Mouse (Mus musculus) limb, embryonic 10.5 days (tissue): ENCODE measurements at regions not wholly inside any gene's neighbourhood (a gene's known extent, or its start where the extent isn't known, plus 50 kb on each side); places are given as distances from the start of the nearest gene placed in this dataset.

ENCODE experiments used
- DNase-seq: peaks from one replicate; pipeline ENCODE4 v3.0.0-alpha.2; 2017; ENCODE audit warnings: low spot score
- H3K27ac ChIP-seq: fragments of 300-500 bp; sonication (generic); 2 replicates; pipeline ENCODE4 v1.5.1; 2016; ENCODE audit warnings: mild to moderate bottlenecking
- H3K27me3 ChIP-seq: fragments of 300-500 bp; sonication (generic); 2 replicates; pipeline ENCODE4 v1.6.1; 2016; ENCODE audit warnings: low read depth, mild to moderate bottlenecking; ENCODE audit not compliant: poor library complexity, severe bottlenecking
- H3K36me3 ChIP-seq: fragments of 300-500 bp; sonication (generic); 2 replicates; pipeline ENCODE4 v1.6.1; 2016; ENCODE audit warnings: mild to moderate bottlenecking, moderate library complexity
- H3K4me1 ChIP-seq: fragments of 300-500 bp; sonication (generic); 2 replicates; pipeline ENCODE4 v1.6.1; 2016
- H3K4me3 ChIP-seq: fragments of 300-500 bp; sonication (generic); 2 replicates; pipeline ENCODE4 v1.5.1; 2016; ENCODE audit warnings: mild to moderate bottlenecking, moderate library complexity
- H3K9me3 ChIP-seq: fragments of 300-500 bp; sonication (generic); replicated peaks from 2 replicates; pipeline ENCODE4 v1.6.1; 2016; ENCODE audit warnings: mild to moderate bottlenecking
- WGBS: fragments of 180-500 bp; shearing (Covaris S2); methylation state at CpG from one replicate; pipeline ENCODE4 v1.1.7; 2016; 5-methylcytosine and 5-hydroxymethylcytosine counted together

DNA sequence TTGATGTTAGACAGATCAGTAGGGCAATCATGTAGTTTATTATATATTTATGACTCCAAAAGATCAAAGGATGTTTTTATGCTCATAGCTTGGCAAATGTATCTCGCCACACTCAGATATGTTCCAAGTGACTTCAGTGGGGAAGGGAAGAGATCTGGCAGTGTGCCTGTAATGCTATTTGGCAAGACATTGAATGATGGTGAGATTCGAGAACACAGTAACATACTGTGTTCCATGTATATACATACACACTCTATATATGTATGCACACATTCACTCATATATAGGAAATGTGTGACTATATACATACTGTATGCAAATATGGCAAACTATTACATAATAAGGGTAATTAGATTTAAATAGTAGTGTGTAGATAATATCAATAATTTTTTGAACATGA, 577.3 kb upstream of the Arrdc4 start:
- no peak for DNase-seq
- Histone ChIP-seq H3K36me3 (no peaks in the 10 kb centered on the region), H3K4me3 (no peak overlapping the region), H3K4me1 (no peaks in the 10 kb centered on the region), H3K27ac (no peak overlapping the region), H3K9me3 (no peaks in the 10 kb centered on the region), H3K27me3 (no peaks in the 10 kb centered on the region)
- WGBS: 99% methylated on average over 2 of the region's 2 CpGs

GRCm38 (mm10) chr7:69277056-69277705, 528.1 kb upstream of the Arrdc4 start:
- DNase-seq: no peak
- no peak overlapping the region for H3K4me3 ChIP-seq
- no peaks in the 10 kb centered on the region for H3K9me3 ChIP-seq
- H3K4me1 ChIP-seq: no peaks in the 10 kb centered on the region
- WGBS: 72% methylated on average over 4 of the region's 4 CpGs
- H3K27me3 ChIP-seq: no peaks in the 10 kb centered on the region
- H3K27ac ChIP-seq: no peak overlapping the region
- H3K36me3 ChIP-seq: no peaks in the 10 kb centered on the region

DNA sequence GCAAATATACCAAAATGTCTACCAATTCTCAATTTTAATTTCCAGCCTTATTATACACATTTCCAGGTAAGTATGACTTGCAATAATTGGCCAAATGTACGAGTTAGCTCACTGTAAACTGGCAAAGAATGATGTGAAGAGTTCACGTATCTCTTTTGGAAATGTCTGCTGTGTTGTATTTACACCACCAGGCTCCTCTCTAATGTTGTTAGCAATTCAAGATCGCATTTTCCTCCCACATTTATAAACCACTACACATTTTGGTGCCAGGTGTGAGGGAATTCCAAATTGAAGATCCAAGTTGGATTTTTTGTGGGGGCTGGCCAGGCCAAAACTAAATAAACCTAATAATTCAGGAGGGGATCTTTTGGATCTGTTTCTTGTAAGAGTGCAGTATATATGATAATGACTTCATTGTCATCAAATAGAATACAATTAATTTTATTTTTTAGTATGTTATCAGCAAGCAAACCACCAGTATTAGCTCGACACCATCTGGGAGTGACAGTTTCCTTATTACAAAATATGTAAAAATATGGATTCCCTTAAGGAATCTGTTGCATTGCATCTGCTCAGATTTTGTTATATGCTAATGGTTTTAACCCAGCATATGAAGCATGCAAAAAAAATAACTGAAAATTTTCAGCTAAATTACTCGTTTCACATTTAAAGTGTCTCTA, 527.5 kb upstream of the Arrdc4 start:
- Histone ChIP-seq H3K4me1 (no peaks in the 10 kb centered on the region), H3K9me3 (no peaks in the 10 kb centered on the region), H3K27ac (no peak overlapping the region), H3K4me3 (no peak overlapping the region), H3K27me3 (no peaks in the 10 kb centered on the region), H3K36me3 (no peaks in the 10 kb centered on the region)
- 82% methylated on average over 5 of the region's 5 CpGs for WGBS
- DNase-seq: no peak

GRCm38 (mm10) chr7:69273670-69274069, 524.6 kb upstream of the Arrdc4 start:
- Histone ChIP-seq H3K4me3 (no peak overlapping the region), H3K9me3 (no peaks in the 10 kb centered on the region), H3K4me1 (no peaks in the 10 kb centered on the region), H3K36me3 (no peaks in the 10 kb centered on the region), H3K27me3 (no peaks in the 10 kb centered on the region), H3K27ac (no peak overlapping the region)
- WGBS: 67% methylated on average over 1 of the region's 1 CpGs
- DNase-seq: no peak

GRCm38 (mm10) chr7:69244519-69244918, 495.5 kb upstream of the Arrdc4 start:
- no peaks in the 10 kb centered on the region for H3K9me3 ChIP-seq
- H3K27me3 ChIP-seq: no peaks in the 10 kb centered on the region
- no peak overlapping the region for H3K4me3 ChIP-seq
- no peaks in the 10 kb centered on the region for H3K36me3 ChIP-seq
- H3K4me1 ChIP-seq: no peaks in the 10 kb centered on the region
- DNase-seq: no peak
- 91% methylated on average over 2 of the region's 2 CpGs for WGBS
- no peak overlapping the region for H3K27ac ChIP-seq

DNA sequence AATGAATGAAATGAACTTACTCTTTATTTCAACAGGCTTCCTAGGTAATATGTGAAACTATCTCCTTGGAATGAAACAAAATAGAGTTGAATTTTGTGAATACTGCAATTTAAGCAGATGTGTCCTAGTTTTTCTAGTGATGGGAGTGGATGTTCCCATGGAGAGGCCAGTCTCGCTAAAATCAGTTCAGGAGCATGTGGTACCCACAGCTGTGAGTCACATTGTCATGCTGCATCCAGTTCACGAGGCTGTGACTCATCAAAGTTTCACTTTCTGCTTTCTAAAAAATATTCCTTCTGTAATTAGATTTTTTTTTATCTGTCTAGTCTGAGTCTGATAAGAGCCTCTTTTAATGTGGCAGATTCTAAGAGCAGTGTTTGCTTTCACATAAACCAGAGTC, 484.3 kb upstream of the Arrdc4 start:
- Histone ChIP-seq H3K4me1 (no peaks in the 10 kb centered on the region), H3K9me3 (no peaks in the 10 kb centered on the region), H3K27me3 (no peaks in the 10 kb centered on the region), H3K4me3 (no peak overlapping the region), H3K27ac (no peak overlapping the region), H3K36me3 (no peaks in the 10 kb centered on the region)
- 78% methylated on average over 2 of the region's 2 CpGs for WGBS
- DNase-seq: no peak

DNA sequence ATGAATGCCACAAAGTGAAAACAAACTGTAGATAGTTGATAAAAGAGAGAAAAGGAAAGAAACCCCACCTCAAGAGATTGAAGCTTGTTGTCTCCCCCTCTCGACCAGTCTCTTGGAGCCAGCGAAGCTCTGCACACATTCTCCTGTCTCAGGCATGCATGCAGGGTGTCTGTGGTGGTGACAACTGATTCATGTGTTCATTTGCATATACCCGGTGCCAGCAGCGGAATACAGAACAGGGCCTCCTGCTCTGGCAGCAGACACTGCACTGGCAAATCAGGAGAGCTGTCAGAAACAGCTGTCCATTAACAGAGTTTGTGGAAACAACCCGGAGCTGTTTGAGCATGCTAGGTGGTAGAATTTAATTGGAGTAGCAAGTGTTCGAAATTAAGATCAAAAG, 468.8 kb upstream of the Arrdc4 start:
- no peaks in the 10 kb centered on the region for H3K27me3 ChIP-seq
- H3K9me3 ChIP-seq: no peaks in the 10 kb centered on the region
- H3K4me1 ChIP-seq: peaks cover 7% of the 10 kb centered on the region; the same call in 1 of the 2 replicates
- H3K36me3 ChIP-seq: no peaks in the 10 kb centered on the region
- H3K4me3 ChIP-seq: no peak overlapping the region
- peak; percentile 30 for DNase-seq
- no peak overlapping the region for H3K27ac ChIP-seq
- WGBS: 51% methylated on average over 6 of the region's 6 CpGs
